Mouse (Mus musculus): ENCODE data around the gene Polr2a.
"Not testable (repeated sequence)": the region's sequence is repeated elsewhere in the genome, so short reads cannot be mapped to it uniquely, and the experiment has no call there.

The Polr2a gene

GRCm38 (mm10) chr11:69754701-69755100 is 3.7 kb downstream of the Polr2a start:
- DNase-seq (ENCODE audit: low read depth, low spot score), result peak; percentile 91

DNA sequence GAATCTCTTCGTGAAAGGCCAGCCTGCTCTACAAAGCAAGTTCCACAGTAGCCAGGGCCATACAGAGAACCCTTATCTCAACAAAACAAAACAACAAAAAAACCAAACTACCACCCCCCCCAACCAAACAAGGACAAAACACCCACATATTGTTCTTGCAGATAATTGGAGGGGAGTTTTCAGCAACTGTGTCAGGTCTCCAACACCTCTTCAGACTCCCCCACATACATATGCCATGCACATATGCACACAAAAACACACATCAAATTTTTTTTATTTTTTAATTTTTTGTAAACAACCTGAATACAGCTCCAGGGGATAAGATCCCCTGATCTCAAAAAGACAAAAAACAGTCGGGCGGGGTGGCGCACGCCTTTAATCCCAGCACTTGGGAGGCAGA is 4.2 kb downstream of the Polr2a start:
- no peak for DNase-seq (ENCODE audit: low read depth, low spot score)

DNA sequence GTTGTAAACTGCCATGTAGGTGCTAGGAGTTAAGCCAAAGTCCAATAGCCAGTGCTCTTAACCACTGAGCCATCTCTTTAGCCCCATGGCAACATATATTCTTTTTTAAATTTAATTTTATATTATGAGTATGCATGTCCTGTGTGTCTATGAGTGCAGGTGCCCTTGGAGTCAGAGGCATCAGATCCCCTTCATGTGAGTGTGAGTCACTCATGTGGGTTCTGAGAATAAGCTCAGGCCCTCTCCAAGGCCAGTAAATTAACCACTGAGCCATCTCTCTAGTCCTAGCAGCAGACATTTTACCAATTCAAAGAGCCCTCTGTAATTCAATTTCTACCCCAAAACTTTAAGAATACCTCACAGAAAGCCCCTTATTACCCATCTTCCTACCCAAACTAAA is 5.8 kb downstream of the Polr2a start:
- DNase-seq (ENCODE audit: low read depth, low spot score), result no peak

DNA sequence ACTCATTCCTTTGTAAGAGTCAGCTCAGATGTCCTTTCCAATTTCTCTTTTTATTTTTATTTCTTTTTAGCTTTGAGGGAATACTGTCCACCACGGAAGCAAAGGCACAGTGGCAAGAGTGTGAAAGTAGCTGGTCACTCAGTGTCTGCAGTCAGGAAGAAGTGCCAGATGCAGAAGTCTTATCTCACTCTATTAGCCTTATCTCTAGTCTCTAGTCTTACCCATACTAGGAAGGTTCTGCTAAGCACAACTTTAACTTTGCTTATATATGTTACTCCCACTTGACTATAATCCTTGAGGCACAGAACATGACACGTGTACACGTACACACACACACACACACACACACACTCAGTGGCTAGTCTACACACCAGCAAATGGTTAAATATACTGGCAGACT is 6.8 kb downstream of the Polr2a start:
- no peak for DNase-seq (ENCODE audit: low read depth, low spot score)

DNA sequence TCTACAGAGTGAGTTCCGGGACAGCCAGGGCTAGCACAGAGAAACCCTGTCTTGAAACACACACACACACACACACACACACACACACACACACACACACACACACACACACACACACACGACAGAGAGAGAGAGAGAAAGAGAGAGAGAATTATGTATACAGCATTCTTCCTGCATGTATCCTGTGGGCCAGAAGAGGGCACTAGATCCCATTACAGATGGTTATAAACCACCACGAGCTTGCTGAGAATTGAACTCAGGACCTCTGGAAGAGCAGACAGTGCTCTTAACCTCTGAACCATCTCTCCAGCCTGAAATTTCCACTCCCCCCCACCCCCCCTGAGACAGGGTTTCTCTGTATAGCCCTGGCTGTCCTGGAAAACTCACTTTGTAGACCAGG is 27.0 kb downstream of the Polr2a start:
- DNase-seq (ENCODE audit: low read depth, low spot score), result not testable (repeated sequence)

- DNase-seq (ENCODE audit: low read depth, low spot score), result peak; percentile 77
Measured at GRCm38 (mm10) chr11:69729063-69729462, 29.4 kb downstream of the Polr2a start.

- DNase-seq (ENCODE audit: low read depth, low spot score), result no peak
Measured at GRCm38 (mm10) chr11:69725951-69726350, 32.5 kb downstream of the Polr2a start.

- DNase-seq (ENCODE audit: low read depth, low spot score), result no peak
Measured at GRCm38 (mm10) chr11:69723074-69723473, 35.4 kb downstream of the Polr2a start.

- no peak for DNase-seq (ENCODE audit: low read depth, low spot score)
Measured at GRCm38 (mm10) chr11:69720852-69721251, 37.6 kb downstream of the Polr2a start.

DNA sequence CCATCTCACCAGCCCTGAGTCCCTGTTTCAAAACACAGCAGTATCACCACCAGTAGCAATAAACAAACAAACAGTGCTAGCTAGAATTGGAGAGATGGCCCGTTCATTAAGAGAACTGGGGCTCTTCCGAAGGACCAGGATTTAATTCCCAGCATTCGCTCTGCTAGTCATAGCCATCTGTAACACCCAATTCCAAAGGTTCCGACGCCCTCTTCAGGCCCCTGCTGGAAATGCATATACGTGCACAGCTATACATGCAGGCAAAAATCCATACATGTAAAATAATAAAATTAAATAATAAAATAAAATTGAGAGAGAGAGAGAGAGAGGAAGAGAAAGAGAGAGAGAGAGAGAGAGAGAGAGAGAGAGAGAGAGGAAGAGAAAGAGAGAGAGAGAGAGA is 39.0 kb downstream of the Polr2a start:
- no peak for DNase-seq (ENCODE audit: low read depth, low spot score)

GRCm38 (mm10) chr11:69718661-69719060 is 39.8 kb downstream of the Polr2a start:
- no peak for DNase-seq (ENCODE audit: low read depth, low spot score)

- DNase-seq (ENCODE audit: low read depth, low spot score), result no peak
Measured at GRCm38 (mm10) chr11:69716953-69717352, 41.5 kb downstream of the Polr2a start.

DNA sequence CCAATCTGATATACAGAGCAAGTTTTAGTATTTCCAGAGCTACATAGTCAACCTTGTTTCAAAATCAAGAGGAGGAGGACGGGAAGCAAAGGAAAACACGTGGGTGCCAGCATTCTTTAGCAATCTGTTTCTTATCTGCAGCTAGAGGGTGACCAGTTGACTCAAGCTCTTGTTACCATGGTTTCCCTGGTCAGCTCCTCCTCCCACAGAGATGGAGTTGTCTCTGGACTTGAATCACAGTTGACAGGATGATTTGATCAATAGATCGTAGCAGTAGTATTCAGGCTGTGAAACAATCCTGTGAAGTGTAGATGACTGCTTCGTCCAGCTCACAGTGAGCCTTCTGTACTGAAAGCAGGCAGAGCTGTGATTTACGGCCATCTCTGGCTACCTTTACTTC is 42.5 kb downstream of the Polr2a start:
- DNase-seq (ENCODE audit: low read depth, low spot score), result peak; percentile 53

- no peak for DNase-seq (ENCODE audit: low read depth, low spot score)
Measured at GRCm38 (mm10) chr11:69715482-69715881, 43.0 kb downstream of the Polr2a start.

DNA sequence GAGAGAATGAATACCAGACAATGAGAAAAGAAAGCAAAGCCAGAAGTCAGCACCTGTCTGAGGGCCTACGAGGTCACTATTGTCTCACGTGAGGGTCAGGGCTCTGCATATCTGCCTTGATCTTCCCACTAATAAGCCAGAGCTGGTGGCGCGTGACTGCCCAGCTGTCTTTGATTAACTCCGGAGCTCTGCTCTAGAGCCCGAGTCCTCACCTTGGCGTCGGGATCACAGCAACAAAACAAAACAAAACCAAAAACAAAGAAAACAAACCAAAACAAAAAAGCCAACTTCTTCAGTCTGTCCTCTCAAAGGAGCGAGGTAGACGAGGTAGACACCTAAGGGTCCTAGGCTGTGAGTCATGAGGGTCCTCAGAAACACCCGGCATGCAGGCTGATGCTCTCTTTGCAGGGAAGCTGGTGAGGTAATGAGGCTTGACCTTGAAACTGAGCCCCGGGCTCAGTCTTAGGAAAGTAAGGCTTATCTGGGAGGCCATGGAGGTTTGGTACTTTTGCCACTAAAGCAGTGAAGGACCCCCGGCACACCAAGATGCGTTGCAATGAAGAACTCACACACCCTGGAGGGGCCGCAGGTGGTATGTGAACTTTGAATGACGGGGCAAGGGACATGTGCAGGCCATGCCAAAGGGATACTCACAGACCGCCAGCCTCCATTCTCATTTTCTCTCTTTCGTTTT is 43.7 kb downstream of the Polr2a start:
- DNase-seq (ENCODE audit: low read depth, low spot score), result no peak

DNA sequence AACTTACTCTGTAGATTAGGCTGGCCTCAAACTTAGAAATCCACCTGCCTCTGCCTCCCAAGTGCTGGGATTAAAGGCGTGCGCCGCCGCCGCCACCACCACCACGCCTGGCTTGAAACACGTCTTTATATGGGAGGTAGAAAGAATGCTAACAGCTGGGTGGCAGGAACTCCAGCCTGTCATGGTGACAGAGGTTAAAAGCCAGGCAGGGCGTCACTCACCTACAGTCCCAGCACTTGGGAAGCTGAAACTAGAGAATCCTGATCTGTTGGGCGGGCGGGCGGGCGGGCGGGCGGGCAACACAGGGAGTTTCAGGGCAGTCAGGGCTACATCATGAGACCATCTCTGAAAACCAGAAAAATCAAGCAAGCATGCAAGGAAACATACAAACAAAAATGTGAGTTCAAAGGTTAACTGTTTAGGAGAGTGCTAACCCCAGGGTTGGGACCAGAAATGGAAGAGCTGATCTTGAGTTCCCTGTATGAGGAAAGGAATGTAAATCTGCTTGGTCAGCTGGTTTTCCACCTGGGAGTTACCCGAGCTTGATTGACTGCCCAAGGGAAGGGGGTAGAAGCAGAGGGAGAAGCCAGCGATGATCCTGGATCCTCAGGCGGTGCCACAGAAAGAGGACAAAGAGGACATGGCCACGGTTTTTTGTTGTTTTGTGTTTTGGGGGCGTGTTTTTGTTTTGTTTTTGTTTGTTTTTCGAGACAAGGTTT is 45.3 kb downstream of the Polr2a start:
- no peak for DNase-seq (ENCODE audit: low read depth, low spot score)

GRCm38 (mm10) chr11:69711082-69711481 is 47.4 kb downstream of the Polr2a start:
- DNase-seq (ENCODE audit: low read depth, low spot score), result no peak

DNA sequence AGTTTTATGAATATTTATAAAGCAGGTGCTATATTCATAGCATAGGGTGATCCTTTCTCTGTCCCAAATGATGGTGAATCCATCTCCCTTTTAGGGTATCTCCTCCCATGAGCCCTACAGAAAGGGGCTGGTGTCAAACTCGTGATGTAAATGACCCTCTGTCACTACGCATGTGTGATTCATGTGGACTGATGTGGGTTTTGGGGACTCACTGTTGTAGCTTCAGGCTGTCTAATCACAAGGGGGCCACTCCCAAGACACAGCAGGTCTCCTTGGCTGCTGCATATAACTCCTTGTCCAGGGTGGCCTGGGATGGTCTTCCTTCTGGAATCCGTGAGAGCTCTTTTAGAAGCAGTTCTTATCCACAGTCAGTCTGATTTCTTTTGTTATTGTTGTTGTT is 48.0 kb downstream of the Polr2a start:
- no peak for DNase-seq (ENCODE audit: low read depth, low spot score)

GRCm38 (mm10) chr11:69709554-69710446 is 48.6 kb downstream of the Polr2a start:
- peak; percentile 62 for DNase-seq (ENCODE audit: low read depth, low spot score)

GRCm38 (mm10) chr11:69708614-69709265 is 49.7 kb downstream of the Polr2a start:
- peak; percentile 46 for DNase-seq (ENCODE audit: low read depth, low spot score)

DNA sequence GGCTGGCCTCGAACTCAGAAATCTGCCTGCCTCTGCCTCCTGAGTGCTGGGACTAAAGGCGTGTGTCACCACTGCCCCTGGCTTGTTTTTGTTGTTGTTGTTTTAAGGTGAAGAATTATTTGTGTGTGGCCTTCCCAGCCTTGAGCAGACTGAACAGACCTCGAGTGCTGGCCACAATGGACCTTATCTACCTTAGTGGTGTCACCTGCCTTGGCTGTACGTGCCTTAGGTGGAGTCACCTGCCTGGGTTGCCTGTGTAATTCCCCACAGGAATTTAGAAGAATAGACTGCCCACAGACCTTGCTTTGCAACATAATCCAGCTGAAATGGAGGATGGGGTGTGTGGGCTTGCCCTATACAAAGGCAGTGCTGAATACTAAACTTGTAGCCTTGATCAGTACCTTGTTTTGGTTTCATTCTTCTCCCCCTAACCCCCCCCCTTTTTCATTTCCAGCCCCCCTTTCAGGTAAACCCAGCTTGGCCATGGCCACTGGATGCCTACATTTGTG is 50.5 kb downstream of the Polr2a start:
- DNase-seq (ENCODE audit: low read depth, low spot score), result no peak

DNA sequence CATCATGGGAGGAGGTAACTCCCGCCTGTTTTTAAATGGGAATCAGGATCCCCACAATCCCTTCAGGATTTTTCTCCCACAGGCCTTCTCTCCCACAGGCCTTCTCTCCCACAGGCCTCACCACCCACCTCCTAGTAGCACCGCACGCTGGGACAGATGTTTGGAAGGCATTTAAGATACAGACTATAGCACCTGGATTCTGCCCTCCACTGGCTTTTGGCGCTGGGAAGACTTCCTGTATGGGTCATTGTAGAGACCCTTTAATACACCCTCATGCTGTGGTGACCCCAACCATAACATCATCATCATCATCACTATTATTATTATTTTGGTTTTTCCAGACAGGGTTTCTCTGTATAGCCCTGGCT is 51.0 kb downstream of the Polr2a start:
- no peak for DNase-seq (ENCODE audit: low read depth, low spot score)

All from brain, adult 2 months (tissue).